Mouse (Mus musculus): Measurements from ENCODE around the gene Plxnb3. TPM values are rescaled to one million over a fixed set of nuclear protein-coding genes. Genes with fewer than 3 reads are reported as not detected.

The Plxnb3 gene
- 0.23 and 0.27 TPM in 2 replicates for polyA plus RNA-seq (2014; fragmentation: Nextera tagmentation; extraction: Ambion mirVana)

GRCm38 (mm10) chrX:73756334-73757140, at the start of gene Plxnb3:
Gene Plxnb3, plus strand, starts transcription at chrX:73757090.
- Histone ChIP-seq H3K4me3 (ENCODE audit: low read depth, low read length) (no peak within 1 kb of the TSS), H3K27me3 (replicated peaks; ENCODE audit: control insufficient read depth, insufficient read depth, low read length) (no peaks in the 10 kb centered on the region), H3K4me2 (ENCODE audit: low read length) (no peak within 1 kb of the TSS), H3K36me3 (ENCODE audit: control insufficient read depth, insufficient read depth, low read length) (no peaks in the 10 kb centered on the region), H3K27ac (ENCODE audit: low read depth) (no peak within 1 kb of the TSS), H3K4me1 (replicated peaks; ENCODE audit: control insufficient read depth, insufficient read depth, low read length) (no peaks in the 10 kb centered on the region), H3K9me3 (ENCODE audit: control insufficient read depth, low read length) (no peaks in the 10 kb centered on the region), H3K9ac (ENCODE audit: low read length) (no peak within 1 kb of the TSS)
- no peak for DNase-seq (ENCODE audit: low spot score)
- WGBS, result 76% methylated on average over 5 of the region's 5 CpGs
- ATAC-seq (replicated peaks; ENCODE audit: low FRiP score, low TSS enrichment, low read depth), result no peak

GRCm38 (mm10) chrX:73715476-73716108, 41.3 kb upstream of the Plxnb3 start:
- Histone ChIP-seq H3K27me3 (replicated peaks; ENCODE audit: control insufficient read depth, insufficient read depth, low read length) (no peaks in the 10 kb centered on the region), H3K4me3 (ENCODE audit: low read depth, low read length) (peak overlapping the region; percentile 51), H3K9me3 (ENCODE audit: control insufficient read depth, low read length) (no peaks in the 10 kb centered on the region), H3K4me2 (ENCODE audit: low read length) (peak overlapping the region; percentile 58), H3K9ac (ENCODE audit: low read length) (peak overlapping the region; percentile 59), H3K4me1 (replicated peaks; ENCODE audit: control insufficient read depth, insufficient read depth, low read length) (peaks cover 17% of the 10 kb centered on the region), H3K27ac (ENCODE audit: low read depth) (peak overlapping the region; percentile 59; the same call in 1 of the 2 replicates), H3K36me3 (ENCODE audit: control insufficient read depth, insufficient read depth, low read length) (peaks cover 7% of the 10 kb centered on the region; the same call in 1 of the 2 replicates)
- WGBS, result 19% methylated on average over 21 of the region's 21 CpGs
- DNase-seq (ENCODE audit: low spot score) (peak; percentile 60), ATAC-seq (replicated peaks; ENCODE audit: low FRiP score, low TSS enrichment, low read depth) (peak; percentile 45)

- peak within 1 kb of the TSS; percentile 60 for H3K4me2 ChIP-seq (ENCODE audit: low read length)
- peak within 1 kb of the TSS; percentile 51 for H3K4me3 ChIP-seq (ENCODE audit: low read depth, low read length)
- 14% methylated on average over 35 of the region's 45 CpGs for WGBS
- H3K4me1 ChIP-seq (replicated peaks; ENCODE audit: control insufficient read depth, insufficient read depth, low read length), result peaks cover 17% of the 10 kb centered on the region
- DNase-seq (ENCODE audit: low spot score) (peak; percentile 91), ATAC-seq (replicated peaks; ENCODE audit: low FRiP score, low TSS enrichment, low read depth) (peak; percentile 93)
- H3K27me3 ChIP-seq (replicated peaks; ENCODE audit: control insufficient read depth, insufficient read depth, low read length), result no peaks in the 10 kb centered on the region
- peaks cover 1% of the 10 kb centered on the region; the same call in 1 of the 2 replicates for H3K36me3 ChIP-seq (ENCODE audit: control insufficient read depth, insufficient read depth, low read length)
- peak within 1 kb of the TSS; percentile 59; the same call in 1 of the 2 replicates for H3K27ac ChIP-seq (ENCODE audit: low read depth)
- H3K9ac ChIP-seq (ENCODE audit: low read length), result peak within 1 kb of the TSS; percentile 59
- H3K9me3 ChIP-seq (ENCODE audit: control insufficient read depth, low read length), result no peaks in the 10 kb centered on the region
These were observed 40.7 kb upstream of the Plxnb3 start, which contains the start of the genes Bcap31 and Abcd1 for GRCm38 (mm10) chrX:73716109-73716661. Gene Bcap31, minus strand, starts transcription at chrX:73716175. Gene Abcd1, plus strand, starts transcription at chrX:73716597.

- Histone ChIP-seq H3K4me3 (ENCODE audit: low read depth, low read length) (peak overlapping the region; percentile 51), H3K9ac (ENCODE audit: low read length) (peak overlapping the region; percentile 42), H3K27ac (ENCODE audit: low read depth) (peak overlapping the region; percentile 57; the same call in 1 of the 2 replicates), H3K4me2 (ENCODE audit: low read length) (peak overlapping the region; percentile 60), H3K9me3 (ENCODE audit: control insufficient read depth, low read length) (no peaks in the 10 kb centered on the region), H3K4me1 (replicated peaks; ENCODE audit: control insufficient read depth, insufficient read depth, low read length) (peaks cover 17% of the 10 kb centered on the region), H3K27me3 (replicated peaks; ENCODE audit: control insufficient read depth, insufficient read depth, low read length) (no peaks in the 10 kb centered on the region), H3K36me3 (ENCODE audit: control insufficient read depth, insufficient read depth, low read length) (no peaks in the 10 kb centered on the region; the same call in 1 of the 2 replicates)
- DNase-seq (ENCODE audit: low spot score) (no peak), ATAC-seq (replicated peaks; ENCODE audit: low FRiP score, low TSS enrichment, low read depth) (peak; percentile 54; the same call in 1 of the 2 replicates)
- 29% methylated on average over 26 of the region's 30 CpGs for WGBS
These were observed 40.0 kb upstream of the Plxnb3 start for GRCm38 (mm10) chrX:73716709-73717545.

GRCm38 (mm10) chrX:73717667-73718066, 39.2 kb upstream of the Plxnb3 start:
- ATAC-seq (replicated peaks; ENCODE audit: low FRiP score, low TSS enrichment, low read depth), result no peak
- Histone ChIP-seq H3K36me3 (ENCODE audit: control insufficient read depth, insufficient read depth, low read length) (no peaks in the 10 kb centered on the region; the same call in 1 of the 2 replicates), H3K9me3 (ENCODE audit: control insufficient read depth, low read length) (no peaks in the 10 kb centered on the region), H3K9ac (ENCODE audit: low read length) (peak overlapping the region; percentile 42; the same call in 1 of the 2 replicates), H3K27me3 (replicated peaks; ENCODE audit: control insufficient read depth, insufficient read depth, low read length) (no peaks in the 10 kb centered on the region), H3K27ac (ENCODE audit: low read depth) (no peak overlapping the region), H3K4me3 (ENCODE audit: low read depth, low read length) (peak overlapping the region; percentile 51; the same call in 1 of the 2 replicates), H3K4me1 (replicated peaks; ENCODE audit: control insufficient read depth, insufficient read depth, low read length) (peaks cover 17% of the 10 kb centered on the region), H3K4me2 (ENCODE audit: low read length) (peak overlapping the region; percentile 60)
- no peak for DNase-seq (ENCODE audit: low spot score)
- 67% methylated on average over 11 of the region's 11 CpGs for WGBS

- peaks cover 17% of the 10 kb centered on the region for H3K4me1 ChIP-seq (replicated peaks; ENCODE audit: control insufficient read depth, insufficient read depth, low read length)
- 38% methylated on average over 3 of the region's 3 CpGs for WGBS
- no peaks in the 10 kb centered on the region for H3K27me3 ChIP-seq (replicated peaks; ENCODE audit: control insufficient read depth, insufficient read depth, low read length)
- no peaks in the 10 kb centered on the region; the same call in 1 of the 2 replicates for H3K36me3 ChIP-seq (ENCODE audit: control insufficient read depth, insufficient read depth, low read length)
- no peak overlapping the region for H3K27ac ChIP-seq (ENCODE audit: low read depth)
- DNase-seq (ENCODE audit: low spot score) (no peak), ATAC-seq (replicated peaks; ENCODE audit: low FRiP score, low TSS enrichment, low read depth) (no peak)
- H3K9me3 ChIP-seq (ENCODE audit: control insufficient read depth, low read length), result no peaks in the 10 kb centered on the region
- H3K4me3 ChIP-seq (ENCODE audit: low read depth, low read length), result no peak overlapping the region
- no peak overlapping the region for H3K9ac ChIP-seq (ENCODE audit: low read length)
- peak overlapping the region; percentile 60 for H3K4me2 ChIP-seq (ENCODE audit: low read length)
These were observed 38.6 kb upstream of the Plxnb3 start for GRCm38 (mm10) chrX:73718271-73718670.

- no peaks in the 10 kb centered on the region for H3K27me3 ChIP-seq (replicated peaks; ENCODE audit: control insufficient read depth, insufficient read depth, low read length)
- peaks cover 17% of the 10 kb centered on the region for H3K4me1 ChIP-seq (replicated peaks; ENCODE audit: control insufficient read depth, insufficient read depth, low read length)
- H3K27ac ChIP-seq (ENCODE audit: low read depth), result peak overlapping the region; percentile 16; the same call in 1 of the 2 replicates
- no peaks in the 10 kb centered on the region; the same call in 1 of the 2 replicates for H3K36me3 ChIP-seq (ENCODE audit: control insufficient read depth, insufficient read depth, low read length)
- H3K4me3 ChIP-seq (ENCODE audit: low read depth, low read length), result no peak overlapping the region
- ATAC-seq (replicated peaks; ENCODE audit: low FRiP score, low TSS enrichment, low read depth) (no peak), DNase-seq (ENCODE audit: low spot score) (no peak)
- no peak overlapping the region for H3K9ac ChIP-seq (ENCODE audit: low read length)
- H3K9me3 ChIP-seq (ENCODE audit: control insufficient read depth, low read length), result no peaks in the 10 kb centered on the region
- WGBS, result 42% methylated on average over 5 of the region's 5 CpGs
- peak overlapping the region; percentile 60 for H3K4me2 ChIP-seq (ENCODE audit: low read length)
These were observed 38.1 kb upstream of the Plxnb3 start for GRCm38 (mm10) chrX:73718686-73719362.

Measured in intestine, embryonic 14.5 days (tissue).